Mouse (Mus musculus) forebrain, embryonic 10.5 days (tissue): ENCODE data around the gene Als2cl. TPM values are rescaled to one million over a fixed set of nuclear protein-coding genes. Genes with fewer than 3 reads are reported as not detected.

Experiments
- DNase-seq: peaks from one replicate; pipeline ENCODE4 v3.0.0-alpha.2; 2017; ENCODE audit warnings: low spot score; ENCODE audit errors: extremely low spot score
- H3K27ac ChIP-seq: fragments of 300-500 bp; sonication (generic); 2 replicates; pipeline ENCODE4 v1.5.1; 2016; ENCODE audit warnings: mild to moderate bottlenecking
- H3K27me3 ChIP-seq: fragments of 300-500 bp; sonication (generic); 2 replicates; pipeline ENCODE4 v1.6.1; 2016; ENCODE audit warnings: mild to moderate bottlenecking; ENCODE audit not compliant: poor library complexity, severe bottlenecking
- H3K36me3 ChIP-seq: fragments of 300-500 bp; sonication (generic); replicated peaks from 2 replicates; pipeline ENCODE4 v1.6.1; 2016; ENCODE audit warnings: mild to moderate bottlenecking, moderate library complexity
- H3K4me1 ChIP-seq: fragments of 300-500 bp; sonication (generic); 2 replicates; pipeline ENCODE4 v1.6.1; 2016
- H3K4me3 ChIP-seq: fragments of 300-500 bp; sonication (generic); 2 replicates; pipeline ENCODE4 v1.5.1; 2016; ENCODE audit warnings: mild to moderate bottlenecking, moderate library complexity
- H3K9me3 ChIP-seq: fragments of 300-500 bp; sonication (generic); 2 replicates; pipeline ENCODE4 v1.6.1; 2016; ENCODE audit warnings: mild to moderate bottlenecking, moderate library complexity
- WGBS: fragments of 180-500 bp; shearing (Covaris S2); methylation state at CpG from one replicate; pipeline ENCODE4 v1.1.7; 2016; 5-methylcytosine and 5-hydroxymethylcytosine counted together
- polyA plus RNA-seq: library from polyadenylated mRNA; unstranded; fragments of >200 nt; fragmentation: Nextera tagmentation; extraction: Ambion mirVana; gene quantifications from 2 replicates; pipeline ENCODE4 v1.2.1, GENCODE M21; 2016

Gene Als2cl
- polyA plus RNA-seq, 1 experiment from 2014 or later: 0.97 TPM

DNA sequence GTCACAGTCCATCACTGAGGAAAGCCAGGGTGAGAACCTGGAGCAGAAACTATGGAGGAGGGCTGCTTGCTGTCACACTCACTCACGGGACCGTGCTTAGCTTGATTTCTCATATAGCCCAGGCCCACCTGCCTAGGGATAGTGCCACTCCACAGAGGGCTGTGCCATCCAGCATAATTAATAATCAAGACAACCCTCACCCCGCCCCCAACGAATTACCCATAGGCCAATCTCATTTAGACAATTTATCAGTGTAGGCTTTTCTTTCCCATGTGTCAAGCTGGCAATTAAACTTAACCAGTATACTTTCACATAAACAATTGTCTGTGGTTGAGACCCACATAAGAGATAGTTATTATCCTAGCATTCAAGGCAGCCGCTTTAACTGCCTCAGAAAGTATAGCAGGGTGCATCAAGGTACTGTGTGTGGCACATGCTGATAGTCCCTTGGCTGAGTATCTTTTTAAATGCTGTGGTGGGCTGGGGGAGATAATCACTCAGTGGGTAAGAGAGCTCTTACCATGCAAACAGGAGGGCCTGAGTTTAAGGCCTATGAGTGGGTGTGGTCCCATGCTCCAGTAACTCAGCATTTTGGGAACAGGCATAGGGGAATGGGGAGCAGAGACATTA is 20.6 kb upstream of the Als2cl start:
- H3K4me1 ChIP-seq: peaks cover 13% of the 10 kb centered on the region
- no peaks in the 10 kb centered on the region for H3K36me3 ChIP-seq
- peaks cover 43% of the 10 kb centered on the region for H3K27me3 ChIP-seq
- WGBS: 94% methylated on average over 5 of the region's 5 CpGs
- H3K4me3 ChIP-seq: no peak overlapping the region
- DNase-seq: no peak
- no peak overlapping the region for H3K27ac ChIP-seq
- no peaks in the 10 kb centered on the region for H3K9me3 ChIP-seq

DNA sequence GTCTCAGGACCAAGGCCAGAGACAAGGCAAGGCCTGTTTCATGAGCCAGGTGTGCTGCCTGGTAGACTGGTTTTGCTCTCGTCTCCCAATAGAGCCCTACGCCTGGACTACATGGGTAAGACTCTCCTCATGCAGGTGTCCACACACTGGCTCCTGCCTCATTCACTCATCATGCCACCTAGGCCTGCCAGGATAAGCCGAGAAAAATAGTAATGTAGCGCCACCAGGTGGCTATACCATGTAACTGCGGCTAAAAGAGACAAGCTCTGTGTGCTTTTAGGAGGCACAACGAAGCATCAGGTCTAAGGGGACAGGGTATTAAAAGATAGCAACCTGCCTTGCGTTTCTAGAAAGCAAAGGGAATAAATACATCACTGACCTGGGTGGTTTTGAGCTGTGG is 8.6 kb upstream of the Als2cl start:
- no peaks in the 10 kb centered on the region for H3K36me3 ChIP-seq
- peaks cover 52% of the 10 kb centered on the region for H3K27me3 ChIP-seq
- H3K4me3 ChIP-seq: no peak overlapping the region
- no peaks in the 10 kb centered on the region for H3K9me3 ChIP-seq
- peak; percentile 47 for DNase-seq
- H3K27ac ChIP-seq: no peak overlapping the region
- H3K4me1 ChIP-seq: peaks cover 23% of the 10 kb centered on the region
- WGBS: 22% methylated on average over 7 of the region's 7 CpGs

DNA sequence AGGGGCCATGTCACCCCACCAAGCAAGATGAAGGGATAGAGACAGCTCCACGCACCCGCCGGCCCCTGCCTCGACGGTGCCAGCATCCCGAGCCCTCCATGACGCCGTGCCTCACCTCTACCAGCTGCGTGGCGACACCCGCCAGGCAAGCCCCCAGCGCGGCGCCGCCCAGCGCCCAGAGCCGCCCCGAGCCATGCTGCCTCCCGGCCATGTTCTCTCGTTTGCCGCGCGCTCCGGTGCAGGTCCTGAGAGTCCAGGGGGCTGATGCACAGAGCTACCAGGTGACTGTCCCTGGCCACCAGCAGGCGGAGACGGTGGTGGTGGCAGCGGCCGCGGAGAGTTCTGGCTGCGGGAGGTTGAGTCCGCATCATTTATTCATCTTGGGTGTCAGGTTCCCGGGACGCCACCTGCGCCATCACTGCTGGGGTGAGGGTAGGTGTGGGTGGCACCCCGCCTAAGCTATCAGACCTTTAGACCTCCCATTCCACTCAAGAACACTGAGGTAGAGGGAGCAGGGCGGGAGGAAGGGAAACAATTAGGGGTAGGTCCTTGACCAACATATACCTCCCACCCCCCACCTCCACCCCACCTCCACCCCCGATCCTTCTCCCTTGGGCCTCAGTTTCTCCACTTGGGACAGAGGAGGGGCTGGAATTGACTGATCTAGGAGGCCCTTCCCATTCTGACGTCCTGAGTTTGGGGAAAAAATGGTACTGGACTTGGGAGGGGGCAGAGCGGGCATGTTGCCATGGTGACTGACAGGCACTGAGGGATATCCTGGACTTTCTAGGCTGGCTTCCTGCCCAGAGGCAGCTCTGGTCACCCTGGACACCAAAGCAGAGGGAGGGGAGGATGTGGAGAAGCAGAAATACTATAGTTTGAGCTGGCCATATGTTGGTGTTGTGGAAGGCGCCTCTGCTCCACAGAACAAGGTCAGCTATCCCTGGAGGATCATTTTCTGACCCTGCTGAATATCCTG is 5.7 kb upstream of the Als2cl start:
- WGBS: 11% methylated on average over 40 of the region's 40 CpGs
- H3K4me1 ChIP-seq: peaks cover 23% of the 10 kb centered on the region
- H3K27me3 ChIP-seq: peaks cover 77% of the 10 kb centered on the region
- DNase-seq: no peak
- peak overlapping the region; percentile 51 for H3K4me3 ChIP-seq
- H3K36me3 ChIP-seq: no peaks in the 10 kb centered on the region
- H3K27ac ChIP-seq: peak overlapping the region; percentile 60
- no peaks in the 10 kb centered on the region for H3K9me3 ChIP-seq

DNA sequence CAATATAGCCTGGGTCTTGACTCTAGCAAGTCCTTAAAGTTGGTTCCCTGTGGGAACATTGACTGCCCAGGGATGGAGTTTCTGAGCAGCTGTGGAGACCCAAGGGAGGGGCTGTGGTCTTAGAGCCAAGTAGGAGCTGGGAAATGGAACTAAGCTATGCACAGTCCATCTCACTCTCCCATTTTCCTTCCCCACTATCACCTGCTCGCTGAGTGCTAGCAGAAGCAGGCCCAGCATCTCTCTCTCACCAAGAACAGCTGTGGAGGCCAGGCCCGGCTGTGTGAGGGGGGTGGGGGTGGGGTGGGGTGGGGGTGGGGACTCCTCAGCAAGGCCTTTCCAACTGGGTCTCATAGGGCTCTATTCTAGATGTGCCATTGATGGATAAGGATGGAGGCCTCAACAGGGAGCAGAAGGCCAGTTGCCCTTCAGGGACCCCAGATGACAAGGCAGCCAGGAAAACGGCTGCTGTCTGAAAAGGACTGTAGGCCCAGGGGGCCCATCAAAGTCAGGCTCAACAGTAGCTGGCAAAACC is 4.9 kb upstream of the Als2cl start:
- Histone ChIP-seq H3K9me3 (no peaks in the 10 kb centered on the region), H3K27me3 (peaks cover 84% of the 10 kb centered on the region), H3K4me3 (no peak overlapping the region), H3K36me3 (no peaks in the 10 kb centered on the region), H3K27ac (no peak overlapping the region), H3K4me1 (peaks cover 29% of the 10 kb centered on the region)
- DNase-seq: no peak
- WGBS: 23% methylated on average over 3 of the region's 3 CpGs

DNA sequence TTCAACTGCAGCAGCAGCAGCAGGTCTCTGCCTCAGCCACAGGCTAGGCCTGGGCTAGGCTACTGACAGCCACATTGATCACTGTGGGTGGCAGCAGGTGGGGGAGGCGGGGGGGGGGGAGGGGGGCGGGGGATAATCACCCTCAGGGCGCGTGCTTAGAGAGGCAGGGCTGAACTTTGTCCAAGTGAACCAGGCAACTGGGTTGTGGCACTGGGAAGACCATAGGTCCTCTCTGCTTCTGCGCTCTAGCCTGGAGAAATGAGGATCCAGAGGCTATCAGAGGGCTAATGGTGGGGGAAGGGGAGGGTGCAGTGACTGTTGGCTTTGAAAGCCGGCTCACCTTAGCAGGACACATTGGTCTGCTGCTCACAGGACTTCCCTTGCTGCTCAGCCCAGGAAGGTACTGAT is 4.4 kb upstream of the Als2cl start:
- Histone ChIP-seq H3K27me3 (peaks cover 87% of the 10 kb centered on the region), H3K36me3 (no peaks in the 10 kb centered on the region), H3K9me3 (no peaks in the 10 kb centered on the region), H3K4me3 (no peak overlapping the region), H3K4me1 (peaks cover 35% of the 10 kb centered on the region), H3K27ac (peak overlapping the region; percentile 30; the same call in 1 of the 2 replicates)
- no peak for DNase-seq
- 14% methylated on average over 5 of the region's 6 CpGs for WGBS

DNA sequence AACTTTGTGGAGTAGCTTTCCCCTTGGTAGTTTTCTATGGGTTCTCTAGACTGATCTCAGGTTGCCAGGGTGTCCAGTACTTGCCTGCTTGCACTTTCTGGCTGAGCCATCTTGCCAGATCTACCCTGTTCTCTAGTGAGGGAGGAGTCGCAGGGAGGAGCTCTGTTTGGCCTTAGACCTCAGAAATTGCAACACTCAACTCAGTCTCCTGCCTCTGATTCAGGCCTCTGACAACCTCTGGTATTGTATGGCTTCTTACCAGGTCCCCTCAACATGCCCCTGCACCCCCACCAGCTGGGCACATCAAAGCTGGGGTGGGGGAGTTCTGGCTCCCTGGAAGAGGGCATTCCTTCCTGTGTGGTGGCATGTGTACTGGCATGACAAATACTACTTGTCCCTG is 2.3 kb upstream of the Als2cl start:
- Histone ChIP-seq H3K36me3 (no peaks in the 10 kb centered on the region), H3K27me3 (peaks cover 92% of the 10 kb centered on the region), H3K4me3 (no peak overlapping the region), H3K9me3 (no peaks in the 10 kb centered on the region), H3K27ac (no peak overlapping the region), H3K4me1 (peaks cover 40% of the 10 kb centered on the region)
- 90% methylated on average over 1 of the region's 1 CpGs for WGBS
- no peak for DNase-seq

DNA sequence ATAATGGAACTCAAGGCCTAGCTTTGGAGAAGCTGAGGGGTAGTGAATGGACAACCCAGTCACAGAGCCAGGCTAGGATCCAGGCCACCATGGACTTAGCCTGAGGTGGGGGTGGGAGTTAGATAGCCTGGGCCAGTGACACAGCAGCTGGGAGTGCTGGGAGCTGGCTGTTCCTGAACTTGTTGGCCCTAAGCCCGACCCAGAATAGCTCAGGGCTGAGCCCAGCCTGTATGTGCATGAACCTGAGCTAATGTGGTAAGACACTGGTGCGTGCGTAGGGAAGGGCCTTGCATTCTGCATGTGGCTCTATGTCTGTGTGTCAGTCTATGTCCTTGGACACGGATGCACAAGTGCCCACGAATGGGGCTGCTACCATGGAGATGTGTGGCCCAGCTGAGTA is 1.8 kb upstream of the Als2cl start:
- DNase-seq: no peak
- Histone ChIP-seq H3K27ac (no peak overlapping the region), H3K36me3 (no peaks in the 10 kb centered on the region), H3K9me3 (no peaks in the 10 kb centered on the region), H3K4me3 (no peak overlapping the region), H3K4me1 (peaks cover 40% of the 10 kb centered on the region), H3K27me3 (peaks cover 89% of the 10 kb centered on the region)
- WGBS: 86% methylated on average over 5 of the region's 5 CpGs

DNA sequence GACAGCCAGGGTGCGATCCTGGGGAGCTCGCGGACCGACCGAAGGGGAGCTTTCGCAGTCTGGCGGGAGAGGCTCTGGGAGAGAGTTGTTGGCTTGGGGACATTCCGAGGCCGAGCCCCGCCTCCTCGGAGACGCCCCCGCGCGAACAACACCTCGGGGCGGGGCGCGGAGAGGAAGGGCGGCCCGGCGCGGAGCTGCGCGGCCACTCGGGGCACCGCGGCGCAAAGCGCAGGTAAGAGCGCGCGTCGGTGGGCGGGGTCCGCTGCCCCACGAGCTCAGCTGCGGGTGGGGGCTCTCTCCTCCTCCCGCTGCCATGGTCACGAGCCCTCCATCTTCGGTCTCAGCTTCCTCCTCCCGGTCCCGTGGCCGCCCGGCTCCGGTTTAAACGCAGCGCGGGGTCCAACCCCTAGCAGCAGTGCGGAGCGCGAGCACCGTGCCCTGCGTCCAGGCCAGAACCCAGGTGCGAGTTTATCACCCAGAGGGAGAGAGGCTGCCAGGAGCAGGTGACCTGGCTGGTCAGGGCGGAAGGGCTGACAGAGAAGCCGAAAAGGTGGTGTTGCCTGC is 410 bp downstream of the Als2cl start, which contains the start of gene Tmie:
TSS of gene Tmie (minus strand) at position 116 of the 564 bp plus-strand sequence.
- Histone ChIP-seq H3K27me3 (peaks cover 74% of the 10 kb centered on the region), H3K9me3 (no peaks in the 10 kb centered on the region), H3K4me3 (peak within 1 kb of the TSS; percentile 62), H3K27ac (peak within 1 kb of the TSS; percentile 49; the same call in 1 of the 2 replicates), H3K36me3 (no peaks in the 10 kb centered on the region), H3K4me1 (peaks cover 23% of the 10 kb centered on the region)
- DNase-seq: no peak
- 1% methylated on average over 56 of the region's 57 CpGs for WGBS

DNA sequence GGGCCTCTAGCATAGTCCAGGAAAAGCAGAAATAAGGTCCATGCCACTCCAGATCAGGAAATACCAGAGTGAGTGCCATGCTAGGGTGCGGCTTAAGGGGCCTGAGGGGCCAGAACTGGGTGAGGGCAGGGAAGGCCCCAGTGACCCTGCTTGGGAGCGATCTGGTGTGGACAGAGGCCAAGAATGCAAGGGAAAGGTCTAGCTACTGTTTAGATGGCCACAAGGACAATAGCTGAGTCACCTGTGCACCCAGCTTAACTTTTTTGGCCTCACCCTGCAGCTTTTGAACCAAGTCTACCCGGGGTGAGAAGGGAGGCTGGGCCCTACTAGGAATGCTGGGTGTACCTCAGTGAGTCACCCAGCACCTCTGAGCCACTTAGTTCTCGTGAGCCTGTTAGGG is 1.1 kb downstream of the Als2cl start:
- Histone ChIP-seq H3K27me3 (peaks cover 68% of the 10 kb centered on the region), H3K9me3 (no peaks in the 10 kb centered on the region), H3K4me1 (peaks cover 18% of the 10 kb centered on the region), H3K27ac (no peak overlapping the region), H3K36me3 (no peaks in the 10 kb centered on the region), H3K4me3 (peak overlapping the region; percentile 62; the same call in 1 of the 2 replicates)
- DNase-seq: no peak
- WGBS: 76% methylated on average over 4 of the region's 4 CpGs

DNA sequence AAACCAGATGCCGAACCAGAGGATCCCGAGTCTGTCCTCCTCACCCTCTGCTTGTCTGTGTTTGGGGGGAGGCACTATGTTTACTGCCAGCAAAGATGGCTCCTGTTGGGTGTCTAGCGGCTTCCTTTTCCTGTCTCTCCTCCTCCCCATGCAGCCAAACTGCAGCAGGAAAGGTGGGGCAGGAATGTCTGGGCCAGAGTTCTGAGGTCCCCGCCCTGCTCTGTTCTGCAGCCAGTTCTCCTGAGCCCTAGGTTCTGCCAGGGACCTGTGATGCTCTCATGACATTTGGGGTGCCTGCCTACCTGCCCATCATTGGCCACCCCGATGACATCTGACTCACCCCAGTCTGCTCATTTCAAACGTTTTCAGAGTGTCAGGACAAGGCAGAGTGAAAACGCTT is 2.3 kb downstream of the Als2cl start:
- Histone ChIP-seq H3K4me3 (no peak overlapping the region), H3K4me1 (peaks cover 18% of the 10 kb centered on the region), H3K27me3 (peaks cover 63% of the 10 kb centered on the region), H3K9me3 (no peaks in the 10 kb centered on the region), H3K36me3 (no peaks in the 10 kb centered on the region), H3K27ac (no peak overlapping the region)
- WGBS: 81% methylated on average over 7 of the region's 7 CpGs
- DNase-seq: no peak

DNA sequence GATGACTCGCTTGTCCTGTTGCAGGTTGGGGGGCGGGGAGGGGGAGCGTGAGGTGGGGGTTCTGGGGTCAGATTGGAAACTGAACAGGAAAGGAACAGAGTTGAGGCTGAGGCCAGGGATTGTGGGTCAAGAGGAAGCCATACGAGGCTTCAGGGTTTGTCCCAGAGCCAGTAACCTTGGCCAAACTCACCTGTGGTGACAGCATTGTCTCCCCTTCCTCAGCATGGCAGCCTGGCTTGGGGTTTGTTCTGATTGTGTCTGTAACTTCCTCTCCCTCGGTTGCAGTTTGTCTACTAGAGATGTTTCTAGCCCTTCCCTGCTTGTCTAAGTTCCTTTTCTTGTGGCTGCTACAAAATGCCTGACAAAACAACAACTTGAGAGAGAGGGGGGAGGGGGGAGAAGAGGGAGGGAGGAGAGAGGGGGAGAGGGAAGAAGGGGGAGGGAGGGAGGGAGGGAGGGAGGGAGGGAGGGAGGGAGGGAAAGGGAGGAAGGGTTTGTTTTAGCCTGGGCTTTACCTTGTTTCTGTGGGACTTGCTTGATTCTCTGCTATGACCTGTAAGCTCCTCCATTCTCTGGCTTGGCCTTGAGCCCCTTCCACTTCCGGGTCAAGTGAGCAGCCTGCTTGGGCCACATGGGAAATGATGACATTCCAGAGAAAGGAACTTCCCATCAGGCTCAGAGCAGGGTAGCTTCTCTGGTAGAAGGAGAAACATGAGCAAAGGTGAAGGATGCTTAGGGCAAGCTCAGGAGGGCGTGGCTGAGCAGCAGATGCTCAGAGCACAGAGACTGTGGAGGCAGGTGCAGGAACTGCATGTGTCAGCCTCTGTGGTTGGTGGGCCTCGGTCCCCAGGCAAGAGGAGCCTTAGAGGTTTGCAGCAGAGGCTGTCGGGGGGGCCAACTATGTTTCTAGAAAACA is 8.0 kb downstream of the Als2cl start:
- peaks cover 34% of the 10 kb centered on the region for H3K4me1 ChIP-seq
- no peak for DNase-seq
- 0 out of 2 replicates have a peak overlapping the region, but pooled peaks have one; percentile 30 for H3K27ac ChIP-seq
- whole genome bisulfite sequencing: 70% methylated on average over 9 of the region's 9 CpGs
- peaks cover 15% of the 10 kb centered on the region for H3K27me3 ChIP-seq
- H3K36me3 ChIP-seq: no peaks in the 10 kb centered on the region
- no peaks in the 10 kb centered on the region for H3K9me3 ChIP-seq
- no peak overlapping the region for H3K4me3 ChIP-seq

DNA sequence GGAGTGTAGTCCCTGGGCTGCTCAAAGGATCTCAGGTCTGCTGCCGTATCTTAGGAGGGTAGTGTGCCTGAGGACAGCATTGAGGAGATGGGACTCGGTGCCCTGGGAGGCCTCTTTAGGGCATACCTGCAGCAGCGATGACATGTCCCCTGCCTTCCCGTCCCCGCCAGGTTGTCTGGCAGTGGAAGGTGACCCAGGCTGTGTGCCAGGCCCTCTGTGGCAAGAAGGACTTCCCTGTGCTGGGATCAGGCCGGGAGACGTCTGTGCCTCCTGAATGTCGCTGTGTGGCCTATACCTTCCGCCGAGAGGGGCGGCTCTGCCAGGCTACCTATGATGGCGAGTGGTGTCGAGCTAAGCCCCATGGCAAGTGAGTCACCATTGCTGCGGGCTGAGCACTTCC is 9.3 kb downstream of the Als2cl start:
- H3K36me3 ChIP-seq: no peaks in the 10 kb centered on the region
- H3K27ac ChIP-seq: no peak overlapping the region
- H3K9me3 ChIP-seq: no peaks in the 10 kb centered on the region
- H3K4me1 ChIP-seq: peaks cover 37% of the 10 kb centered on the region
- H3K27me3 ChIP-seq: peaks cover 20% of the 10 kb centered on the region
- H3K4me3 ChIP-seq: no peak overlapping the region
- no peak for DNase-seq
- 90% methylated on average over 14 of the region's 14 CpGs for WGBS
